Mouse (Mus musculus) midbrain, embryonic 12.5 days (tissue): ENCODE measurements around the gene Lcn8. TPM values are rescaled to one million over a fixed set of nuclear protein-coding genes. Genes with fewer than 3 reads are reported as not detected.

Experiments
- ATAC-seq: fragments of 200-750 bp; cut with Nextera tagmentation; 2 replicates; pipeline ENCODE4 v1.8.0; 2017; ENCODE audit warnings: low read depth, moderate TSS enrichment, moderate library complexity; ENCODE audit not compliant: low FRiP score
- H3K27ac ChIP-seq: fragments of 300-500 bp; sonication (generic); replicated peaks from 2 replicates; pipeline ENCODE4 v1.5.1; 2016; ENCODE audit warnings: mild to moderate bottlenecking
- H3K27me3 ChIP-seq: fragments of 300-500 bp; sonication (generic); 2 replicates; pipeline ENCODE4 v1.6.1; 2016; ENCODE audit warnings: mild to moderate bottlenecking
- H3K36me3 ChIP-seq: fragments of 300-500 bp; sonication (generic); 2 replicates; pipeline ENCODE4 v1.6.1; 2016
- H3K4me1 ChIP-seq: fragments of 300-500 bp; sonication (generic); 2 replicates; pipeline ENCODE4 v1.6.1; 2016
- H3K4me2 ChIP-seq: fragments of 300-500 bp; sonication (generic); replicated peaks from 2 replicates; pipeline ENCODE4 v1.6.1; 2016; ENCODE audit warnings: mild to moderate bottlenecking, moderate library complexity
- H3K4me3 ChIP-seq: fragments of 300-500 bp; sonication (generic); 2 replicates; pipeline ENCODE4 v1.5.1; 2016; ENCODE audit warnings: mild to moderate bottlenecking
- H3K9ac ChIP-seq: fragments of 300-500 bp; sonication (generic); replicated peaks from 2 replicates; pipeline ENCODE4 v1.6.1; 2016; ENCODE audit warnings: mild to moderate bottlenecking, moderate library complexity
- H3K9me3 ChIP-seq: fragments of 300-500 bp; sonication (generic); 2 replicates; pipeline ENCODE4 v1.6.1; 2016; ENCODE audit warnings: mild to moderate bottlenecking
- WGBS: fragments of 180-500 bp; shearing (Covaris S2); methylation state at CpG from one replicate; pipeline ENCODE4 v1.1.7; 2016; 5-methylcytosine and 5-hydroxymethylcytosine counted together
- polyA plus RNA-seq: library from polyadenylated mRNA; unstranded; fragments of >200 nt; fragmentation: Nextera tagmentation; extraction: Ambion mirVana; gene quantifications from 2 replicates; pipeline ENCODE4 v1.2.1, GENCODE M21; 2016

The Lcn8 gene
- polyA plus RNA-seq, 1 experiment from 2014 or later: not detected

GRCm38 (mm10) chr2:25633616-25634015 is 19.3 kb upstream of the Lcn8 start:
- no peak overlapping the region for H3K27ac ChIP-seq
- 81% methylated on average over 3 of the region's 3 CpGs for WGBS
- H3K36me3 ChIP-seq: no peaks in the 10 kb centered on the region
- no peak overlapping the region for H3K4me2 ChIP-seq
- H3K4me1 ChIP-seq: no peaks in the 10 kb centered on the region
- no peaks in the 10 kb centered on the region for H3K9me3 ChIP-seq
- no peak overlapping the region for H3K9ac ChIP-seq
- H3K27me3 ChIP-seq: no peaks in the 10 kb centered on the region
- no peak for ATAC-seq
- no peak overlapping the region for H3K4me3 ChIP-seq

GRCm38 (mm10) chr2:25634046-25634445 is 18.9 kb upstream of the Lcn8 start:
- 27% methylated on average over 1 of the region's 1 CpGs for WGBS
- no peaks in the 10 kb centered on the region for H3K36me3 ChIP-seq
- H3K9ac ChIP-seq: no peak overlapping the region
- H3K4me3 ChIP-seq: no peak overlapping the region
- no peak overlapping the region for H3K27ac ChIP-seq
- ATAC-seq: no peak
- H3K27me3 ChIP-seq: no peaks in the 10 kb centered on the region
- H3K4me2 ChIP-seq: no peak overlapping the region
- H3K4me1 ChIP-seq: no peaks in the 10 kb centered on the region
- no peaks in the 10 kb centered on the region for H3K9me3 ChIP-seq

GRCm38 (mm10) chr2:25639890-25640289 is 13.0 kb upstream of the Lcn8 start:
- Histone ChIP-seq H3K9me3 (no peaks in the 10 kb centered on the region), H3K36me3 (no peaks in the 10 kb centered on the region), H3K4me3 (no peak overlapping the region), H3K4me2 (no peak overlapping the region), H3K27me3 (no peaks in the 10 kb centered on the region), H3K27ac (no peak overlapping the region), H3K4me1 (no peaks in the 10 kb centered on the region), H3K9ac (no peak overlapping the region)
- 18% methylated on average over 6 of the region's 6 CpGs for WGBS
- no peak for ATAC-seq

- Histone ChIP-seq H3K4me2 (no peak overlapping the region), H3K27me3 (no peaks in the 10 kb centered on the region; the same call in none of the 2 replicates), H3K4me3 (no peak overlapping the region), H3K36me3 (no peaks in the 10 kb centered on the region), H3K27ac (no peak overlapping the region), H3K9ac (no peak overlapping the region), H3K9me3 (no peaks in the 10 kb centered on the region), H3K4me1 (no peaks in the 10 kb centered on the region)
- ATAC-seq: no peak
- 75% methylated on average over 1 of the region's 1 CpGs for WGBS
These were observed 1.6 kb downstream of the Lcn8 start for GRCm38 (mm10) chr2:25654502-25654901.

- Histone ChIP-seq H3K9ac (no peak overlapping the region), H3K4me2 (no peak overlapping the region), H3K4me3 (no peak overlapping the region), H3K27ac (no peak overlapping the region), H3K36me3 (no peaks in the 10 kb centered on the region), H3K9me3 (no peaks in the 10 kb centered on the region), H3K27me3 (no peaks in the 10 kb centered on the region; the same call in none of the 2 replicates), H3K4me1 (no peaks in the 10 kb centered on the region)
- WGBS: 81% methylated on average over 4 of the region's 4 CpGs
- no peak for ATAC-seq
These were observed 3.8 kb downstream of the Lcn8 start for GRCm38 (mm10) chr2:25656691-25657090.

GRCm38 (mm10) chr2:25657246-25657645 is 4.3 kb downstream of the Lcn8 start:
- H3K9me3 ChIP-seq: no peaks in the 10 kb centered on the region
- H3K4me3 ChIP-seq: no peak overlapping the region
- H3K36me3 ChIP-seq: no peaks in the 10 kb centered on the region
- H3K4me1 ChIP-seq: no peaks in the 10 kb centered on the region
- H3K27me3 ChIP-seq: no peaks in the 10 kb centered on the region; the same call in none of the 2 replicates
- H3K27ac ChIP-seq: no peak overlapping the region
- H3K4me2 ChIP-seq: no peak overlapping the region
- WGBS: 89% methylated on average over 4 of the region's 4 CpGs
- H3K9ac ChIP-seq: no peak overlapping the region
- no peak for ATAC-seq

- no peak for ATAC-seq
- no peaks in the 10 kb centered on the region for H3K36me3 ChIP-seq
- no peak within 1 kb of the TSS for H3K27ac ChIP-seq
- H3K4me2 ChIP-seq: no peak within 1 kb of the TSS
- no peaks in the 10 kb centered on the region; the same call in none of the 2 replicates for H3K27me3 ChIP-seq
- H3K4me1 ChIP-seq: no peaks in the 10 kb centered on the region
- no peak within 1 kb of the TSS for H3K4me3 ChIP-seq
- H3K9me3 ChIP-seq: no peaks in the 10 kb centered on the region
- no peak within 1 kb of the TSS for H3K9ac ChIP-seq
These were observed 4.7 kb downstream of the Lcn8 start, which contains the start of gene Lcn5 for GRCm38 (mm10) chr2:25657652-25658051. Gene Lcn5 (plus strand): TSS chr2:25657952.

- H3K27me3 ChIP-seq: no peaks in the 10 kb centered on the region; the same call in 1 of the 2 replicates
- H3K36me3 ChIP-seq: no peaks in the 10 kb centered on the region
- 93% methylated on average over 8 of the region's 8 CpGs for WGBS
- no peak overlapping the region for H3K9ac ChIP-seq
- H3K27ac ChIP-seq: no peak overlapping the region
- no peak for ATAC-seq
- H3K4me2 ChIP-seq: no peak overlapping the region
- no peaks in the 10 kb centered on the region for H3K9me3 ChIP-seq
- no peaks in the 10 kb centered on the region for H3K4me1 ChIP-seq
- no peak overlapping the region for H3K4me3 ChIP-seq
These were observed 7.4 kb downstream of the Lcn8 start for GRCm38 (mm10) chr2:25660279-25660678.

GRCm38 (mm10) chr2:25661245-25661970 is 8.5 kb downstream of the Lcn8 start:
- Histone ChIP-seq H3K27me3 (no peaks in the 10 kb centered on the region), H3K36me3 (no peaks in the 10 kb centered on the region), H3K9ac (no peak overlapping the region), H3K4me1 (no peaks in the 10 kb centered on the region), H3K4me3 (no peak overlapping the region), H3K9me3 (no peaks in the 10 kb centered on the region), H3K4me2 (no peak overlapping the region), H3K27ac (no peak overlapping the region)
- ATAC-seq: no peak
- WGBS: 80% methylated on average over 6 of the region's 6 CpGs

- Histone ChIP-seq H3K4me2 (no peak overlapping the region), H3K9ac (no peak overlapping the region), H3K4me3 (no peak overlapping the region), H3K27me3 (no peaks in the 10 kb centered on the region), H3K9me3 (no peaks in the 10 kb centered on the region), H3K4me1 (no peaks in the 10 kb centered on the region), H3K36me3 (no peaks in the 10 kb centered on the region), H3K27ac (no peak overlapping the region)
- WGBS: 74% methylated on average over 1 of the region's 1 CpGs
- no peak for ATAC-seq
These were observed 10.6 kb downstream of the Lcn8 start for GRCm38 (mm10) chr2:25663511-25663910.

- 90% methylated on average over 5 of the region's 5 CpGs for WGBS
- no peaks in the 10 kb centered on the region for H3K27me3 ChIP-seq
- ATAC-seq: no peak
- no peaks in the 10 kb centered on the region for H3K9me3 ChIP-seq
- no peak overlapping the region for H3K9ac ChIP-seq
- no peaks in the 10 kb centered on the region for H3K36me3 ChIP-seq
- no peak overlapping the region for H3K4me2 ChIP-seq
- H3K4me1 ChIP-seq: no peaks in the 10 kb centered on the region
- no peak overlapping the region for H3K4me3 ChIP-seq
- no peak overlapping the region for H3K27ac ChIP-seq
These were observed 11.2 kb downstream of the Lcn8 start for GRCm38 (mm10) chr2:25664125-25664524.

GRCm38 (mm10) chr2:25666516-25666915 is 13.6 kb downstream of the Lcn8 start:
- Histone ChIP-seq H3K27ac (no peak overlapping the region), H3K4me1 (no peaks in the 10 kb centered on the region), H3K36me3 (no peaks in the 10 kb centered on the region), H3K9ac (no peak overlapping the region), H3K9me3 (no peaks in the 10 kb centered on the region), H3K27me3 (no peaks in the 10 kb centered on the region), H3K4me2 (no peak overlapping the region), H3K4me3 (no peak overlapping the region)
- ATAC-seq: no peak
- WGBS: 68% methylated on average over 1 of the region's 1 CpGs

GRCm38 (mm10) chr2:25676486-25676885 is 23.6 kb downstream of the Lcn8 start, which contains the start of gene Lcn6:
Gene Lcn6 (plus strand): TSS chr2:25676786.
- H3K27ac ChIP-seq: no peak within 1 kb of the TSS
- no peak within 1 kb of the TSS for H3K9ac ChIP-seq
- no peak within 1 kb of the TSS for H3K4me3 ChIP-seq
- H3K4me1 ChIP-seq: no peaks in the 10 kb centered on the region
- WGBS: 89% methylated on average over 3 of the region's 3 CpGs
- no peaks in the 10 kb centered on the region for H3K9me3 ChIP-seq
- ATAC-seq: no peak
- no peaks in the 10 kb centered on the region for H3K36me3 ChIP-seq
- no peaks in the 10 kb centered on the region for H3K27me3 ChIP-seq
- no peak within 1 kb of the TSS for H3K4me2 ChIP-seq
